Mouse (Mus musculus) hindlimb bud, embryonic 11.5 days (tissue): ENCODE results near the gene Smim12.

ENCODE experiments used
- DNase-seq: peaks from one replicate; pipeline ENCODE4 v3.0.0-alpha.2; 2012; ENCODE audit warnings: low read depth, low spot score; ENCODE audit errors: extremely low spot score

Smim12 gene

GRCm38 (mm10) chr4:127233416-127234125, 10.0 kb upstream of the Smim12 start:
- DNase-seq = no peak

- no peak for DNase-seq
Measured at GRCm38 (mm10) chr4:127235742-127236487, 7.7 kb upstream of the Smim12 start.

GRCm38 (mm10) chr4:127236631-127237030, 7.0 kb upstream of the Smim12 start:
- DNase-seq = no peak

GRCm38 (mm10) chr4:127237271-127237670, 6.3 kb upstream of the Smim12 start:
- no peak for DNase-seq

- no peak for DNase-seq
Measured at GRCm38 (mm10) chr4:127242696-127243095, 888 bp upstream of the Smim12 start.

- DNase-seq = no peak
Measured at GRCm38 (mm10) chr4:127243953-127244352, 369 bp downstream of the Smim12 start.

GRCm38 (mm10) chr4:127249701-127250349, 6.2 kb downstream of the Smim12 start:
- peak; percentile 77 for DNase-seq

- DNase-seq = no peak
Measured at GRCm38 (mm10) chr4:127251963-127252585, 8.5 kb downstream of the Smim12 start.

GRCm38 (mm10) chr4:127256739-127257138, 13.2 kb downstream of the Smim12 start:
- DNase-seq = no peak

- DNase-seq = no peak
Measured at GRCm38 (mm10) chr4:127258186-127258897, 14.8 kb downstream of the Smim12 start.

GRCm38 (mm10) chr4:127261601-127262000, 18.0 kb downstream of the Smim12 start:
- DNase-seq = no peak

- no peak for DNase-seq
Measured at GRCm38 (mm10) chr4:127263438-127264182, 20.0 kb downstream of the Smim12 start.

GRCm38 (mm10) chr4:127264183-127264554, 20.6 kb downstream of the Smim12 start:
- no peak for DNase-seq

GRCm38 (mm10) chr4:127278451-127279001, 34.9 kb downstream of the Smim12 start:
- no peak for DNase-seq

GRCm38 (mm10) chr4:127279241-127279640, 35.7 kb downstream of the Smim12 start:
- DNase-seq = no peak

- DNase-seq = no peak
Measured at GRCm38 (mm10) chr4:127286907-127287306, 43.3 kb downstream of the Smim12 start.

- DNase-seq = no peak
Measured at GRCm38 (mm10) chr4:127289039-127289548, 45.5 kb downstream of the Smim12 start.

GRCm38 (mm10) chr4:127292631-127293030, 49.0 kb downstream of the Smim12 start:
- DNase-seq = no peak
